Mouse (Mus musculus) hindlimb bud, embryonic 11.5 days (tissue): ENCODE measurements around the gene Gm15085.
"Not testable (repeated sequence)": the region's sequence is repeated elsewhere in the genome, so short reads cannot be mapped to it uniquely, and the experiment has no call there.

Experiments
- DNase-seq: peaks from one replicate; pipeline ENCODE4 v3.0.0-alpha.2; 2012; ENCODE audit warnings: low read depth, low spot score; ENCODE audit errors: extremely low spot score

Gene Gm15085

GRCm38 (mm10) chrX:149447317-149447716, at the start of gene Gm15085:
Gm15085 (plus strand) TSS chrX:149447617.
- not testable (repeated sequence) for DNase-seq
